Mouse (Mus musculus) embryo, embryonic 11.5 days (tissue): Measurements from ENCODE around the gene Slc25a18.

Source experiments
- DNase-seq: peaks from one replicate; pipeline ENCODE4 v3.0.0-alpha.2; 2012; ENCODE audit warnings: low read depth, low spot score

Slc25a18 gene

GRCm38 (mm10) chr6:120773149-120773628, at the start of gene Slc25a18:
Gene Slc25a18, plus strand, starts transcription at chr6:120773578.
- no peak for DNase-seq

GRCm38 (mm10) chr6:120725986-120726385, 47.4 kb upstream of the Slc25a18 start:
- DNase-seq: no peak

DNA sequence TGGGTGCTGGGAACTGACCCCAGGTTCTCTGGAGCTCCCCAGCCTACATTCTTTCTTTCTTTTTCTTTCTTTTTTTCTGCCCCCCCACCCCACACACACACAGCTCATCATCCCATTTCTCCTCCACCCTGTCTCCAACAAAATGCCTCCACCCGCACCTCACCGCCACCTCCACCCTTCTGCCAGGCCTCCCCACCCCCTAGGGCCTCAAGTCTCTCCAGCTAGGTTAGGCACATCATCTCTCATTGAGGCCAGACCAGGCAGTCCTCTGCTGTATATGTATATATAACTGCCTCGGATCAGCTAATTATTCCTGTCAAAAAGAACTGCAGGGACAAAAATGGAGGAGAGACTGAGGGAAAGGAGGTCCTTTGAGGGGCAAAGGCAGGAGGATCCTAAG, 37.4 kb upstream of the Slc25a18 start:
- DNase-seq: no peak

GRCm38 (mm10) chr6:120736566-120736965, 36.8 kb upstream of the Slc25a18 start:
- DNase-seq: peak; percentile 34

- DNase-seq: no peak
Observed at GRCm38 (mm10) chr6:120743130-120743529, 30.2 kb upstream of the Slc25a18 start.

GRCm38 (mm10) chr6:120744266-120744665, 29.1 kb upstream of the Slc25a18 start:
- no peak for DNase-seq

GRCm38 (mm10) chr6:120746416-120746815, 27.0 kb upstream of the Slc25a18 start:
- no peak for DNase-seq

GRCm38 (mm10) chr6:120761151-120761550, 12.2 kb upstream of the Slc25a18 start:
- no peak for DNase-seq

- no peak for DNase-seq
Observed at GRCm38 (mm10) chr6:120769972-120770371, 3.4 kb upstream of the Slc25a18 start.

DNA sequence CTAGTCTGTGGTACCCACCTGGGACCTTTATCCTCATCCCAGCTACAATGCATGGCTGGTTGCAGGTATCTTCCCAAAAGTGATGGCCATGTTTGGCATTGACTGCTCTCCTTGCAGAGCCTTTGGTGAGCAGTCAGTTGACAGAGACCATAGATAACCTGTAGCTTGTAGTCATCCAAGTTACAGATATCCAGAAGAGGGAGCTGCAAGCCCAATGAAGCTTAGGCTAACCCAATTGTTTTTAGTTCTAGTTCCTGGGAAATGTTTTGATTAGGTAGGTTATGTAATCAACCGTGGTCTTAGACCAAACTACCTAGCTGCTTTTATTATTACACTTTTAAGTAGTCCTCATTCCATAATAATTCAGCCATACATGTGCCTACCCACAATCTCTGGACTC, 2.0 kb upstream of the Slc25a18 start:
- no peak for DNase-seq

GRCm38 (mm10) chr6:120772025-120772424, 1.4 kb upstream of the Slc25a18 start:
- DNase-seq: no peak

GRCm38 (mm10) chr6:120773763-120774162, 385 bp downstream of the Slc25a18 start:
- no peak for DNase-seq

DNA sequence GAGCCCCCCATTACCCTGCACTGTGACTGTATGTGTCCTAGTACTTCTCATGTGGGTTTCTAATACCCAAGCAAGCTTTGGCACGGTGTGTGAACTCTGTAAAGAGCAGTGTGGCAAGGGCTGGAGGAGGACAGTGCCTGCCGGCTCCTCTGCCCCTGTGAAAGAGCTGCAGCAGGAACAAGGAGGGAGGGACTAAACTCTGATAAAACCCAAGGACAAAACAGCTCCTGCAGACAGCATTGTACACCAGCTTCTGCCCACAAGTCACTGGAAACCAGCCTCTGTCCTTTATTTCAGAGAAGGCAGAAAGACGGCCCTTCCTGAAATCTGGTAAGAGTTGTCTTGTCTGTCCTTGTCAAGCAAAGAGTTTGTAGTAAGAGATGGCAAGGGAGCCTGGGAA, 2.9 kb downstream of the Slc25a18 start:
- DNase-seq: no peak

- DNase-seq: no peak
Observed at GRCm38 (mm10) chr6:120777533-120777932, 4.2 kb downstream of the Slc25a18 start.

- no peak for DNase-seq
Observed at GRCm38 (mm10) chr6:120778226-120778625, 4.8 kb downstream of the Slc25a18 start.

GRCm38 (mm10) chr6:120782948-120783347, 9.6 kb downstream of the Slc25a18 start:
- DNase-seq: no peak

- DNase-seq: no peak
Observed at GRCm38 (mm10) chr6:120784351-120784750, 11.0 kb downstream of the Slc25a18 start.

GRCm38 (mm10) chr6:120788068-120788607, 14.8 kb downstream of the Slc25a18 start:
- DNase-seq: no peak

GRCm38 (mm10) chr6:120788904-120789303, 15.5 kb downstream of the Slc25a18 start:
- no peak for DNase-seq

DNA sequence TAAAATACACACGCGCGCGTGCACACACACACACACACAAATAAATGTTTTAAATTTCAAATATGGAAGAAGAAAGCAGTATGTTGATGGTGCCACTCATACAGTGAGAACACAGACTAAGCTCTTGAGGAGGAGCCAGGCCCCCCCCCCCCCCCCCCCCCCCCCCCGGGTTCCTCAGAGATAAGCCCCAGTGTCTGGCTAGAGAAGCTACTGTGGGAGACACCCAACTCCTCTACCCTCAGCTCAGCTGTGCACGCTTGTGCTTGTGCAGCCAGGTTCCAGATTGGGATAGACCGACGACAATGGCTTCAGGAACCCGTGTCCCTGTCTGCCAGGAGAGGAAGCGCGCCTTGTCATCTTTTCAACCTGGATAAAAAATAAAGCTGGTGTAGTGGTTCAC, 16.8 kb downstream of the Slc25a18 start:
- DNase-seq: no peak

DNA sequence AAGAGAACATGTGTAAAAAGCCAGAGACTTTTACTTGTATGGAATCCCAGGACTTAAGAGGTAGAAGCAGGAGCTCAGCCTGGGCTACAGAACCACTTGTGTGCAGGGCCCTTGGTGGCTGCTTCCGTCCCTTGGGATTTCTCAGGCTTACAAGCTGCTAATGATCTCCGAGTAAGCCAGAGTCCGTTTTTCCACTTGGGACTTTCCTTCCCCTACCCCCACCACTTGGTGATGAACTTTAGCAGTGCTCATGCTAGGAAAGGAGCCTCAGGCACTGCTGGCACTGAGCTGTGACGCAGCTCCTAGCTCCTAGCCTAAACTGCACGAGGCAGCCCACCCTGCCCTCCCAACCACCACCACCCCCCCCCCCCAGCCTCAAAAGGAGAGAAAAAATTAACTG, 17.3 kb downstream of the Slc25a18 start:
- no peak for DNase-seq

DNA sequence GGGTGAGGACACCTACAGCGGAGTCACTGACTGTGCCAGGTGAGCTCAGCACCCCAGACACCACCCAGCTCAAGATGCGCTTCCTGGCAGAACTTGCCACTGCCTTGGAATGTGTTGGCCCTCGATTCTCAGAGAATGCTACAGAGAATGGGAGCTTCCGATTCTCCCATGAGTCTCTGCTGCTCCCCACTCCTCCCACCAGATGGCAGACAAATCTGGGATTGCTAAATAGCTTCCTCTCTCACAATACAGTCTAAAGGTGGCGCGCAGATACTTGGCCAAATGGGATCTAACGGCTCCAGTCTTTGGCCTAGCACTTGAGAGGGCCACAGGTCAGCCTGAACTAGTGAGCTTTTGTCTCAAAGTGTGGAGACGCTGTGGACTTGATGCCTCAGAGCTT, 19.6 kb downstream of the Slc25a18 start:
- DNase-seq: no peak

DNA sequence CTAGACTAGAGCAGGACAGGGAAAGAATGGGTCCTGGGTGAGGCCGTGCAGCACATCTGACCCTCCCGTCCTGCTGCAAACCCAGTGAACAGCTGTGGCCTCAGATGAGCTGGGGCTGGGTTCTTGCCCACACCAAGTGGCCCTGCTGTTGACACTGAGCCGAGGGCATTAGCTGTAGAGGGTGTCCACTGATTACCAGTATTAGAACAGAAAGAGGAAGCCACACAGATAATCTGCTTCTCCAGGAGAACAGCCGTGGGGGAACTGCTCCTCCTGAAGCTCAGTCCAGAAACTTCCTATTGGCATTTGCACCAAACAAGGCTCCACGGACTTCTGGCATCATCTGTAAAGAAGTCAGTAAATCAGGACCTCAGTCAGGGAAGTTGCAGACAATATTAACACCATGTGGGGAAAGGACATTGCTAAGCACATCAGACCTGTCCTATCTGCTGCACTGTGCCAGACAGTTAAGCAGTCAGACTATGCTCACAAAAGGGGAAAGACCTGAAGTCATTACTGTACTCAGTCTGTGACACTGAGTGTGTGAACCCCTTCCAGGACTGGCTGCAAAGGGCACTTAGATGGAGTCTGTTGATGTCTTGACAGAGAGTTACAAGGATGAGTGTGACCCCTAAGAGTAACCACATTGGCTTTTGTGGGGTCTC, 22.2 kb downstream of the Slc25a18 start:
- no peak for DNase-seq

- no peak for DNase-seq
Observed at GRCm38 (mm10) chr6:120796111-120796510, 22.7 kb downstream of the Slc25a18 start.
